Mouse (Mus musculus) small intestine, adult 2 months (tissue): ENCODE measurements at regions not wholly inside any gene's neighbourhood (a gene's known extent, or its start where the extent isn't known, plus 50 kb on each side); places are given as distances from the start of the nearest gene placed in this dataset.

ENCODE experiments used
- CTCF ChIP-seq: fragments of 200-500 bp; IDR thresholded peaks from 2 replicates; pipeline ENCODE4 v1.5.1; 2012; ENCODE audit warnings: low read depth, mild to moderate bottlenecking, control low read depth, inconsistent platforms, low read length, moderate library complexity, mixed read lengths; ENCODE audit not compliant: insufficient replicate concordance, insufficient read length; ENCODE audit errors: extremely low read depth
- POLR2A ChIP-seq: fragments of 200-500 bp; IDR thresholded peaks from 2 replicates; pipeline ENCODE4 v1.6.1; 2012; ENCODE audit warnings: low read depth, mild to moderate bottlenecking, control low read depth, inconsistent platforms, low read length, moderate library complexity

DNA sequence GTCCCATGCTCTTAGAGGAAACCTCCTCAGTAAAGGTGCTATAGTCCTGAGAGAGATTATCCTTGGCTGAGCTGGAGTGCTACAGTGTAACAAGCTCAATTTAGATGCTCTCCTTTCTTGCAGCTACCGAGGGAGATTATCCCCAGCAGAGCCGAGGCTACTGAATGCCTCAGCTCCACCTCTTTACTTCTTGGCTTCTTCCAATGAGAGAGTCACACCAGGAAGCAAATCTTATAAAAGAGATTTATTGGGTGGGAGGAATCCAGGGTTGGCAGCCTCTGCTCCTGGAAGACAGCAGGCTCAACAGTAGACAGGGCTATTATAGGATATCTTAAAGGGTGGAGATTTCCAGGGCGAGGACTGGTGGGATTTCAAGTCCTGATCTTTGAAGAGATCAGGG lies 75.7 kb upstream of the Tnfaip3 start:
- TF ChIP-seq POLR2A (no peak), CTCF (no peak)
